Mouse (Mus musculus): Measurements from ENCODE around the gene Chrna4. TPM values are rescaled to one million over a fixed set of nuclear protein-coding genes. Genes with fewer than 3 reads are reported as not detected.

Chrna4 gene
- total and polyA plus RNA-seq, 2 experiments from 2014 or later: 17.8 to 24.2 TPM

- H3K4me2 ChIP-seq (ENCODE audit: low read depth): no peak overlapping the region
- no peak overlapping the region for H3K9ac ChIP-seq
- no peak for TF ChIP-seq CTCF (IDR thresholded peaks at IDR 0.05; ENCODE audit: low read depth)
- H3K4me1 ChIP-seq (ENCODE audit: insufficient read depth): peaks cover 9% of the 10 kb centered on the region
- 7% methylated on average over 7 of the region's 7 CpGs for whole genome bisulfite sequencing
- ATAC-seq: no peak
- H3K4me3 ChIP-seq (ENCODE audit: low read depth, low read length): no peak overlapping the region
- H3K36me3 ChIP-seq (ENCODE audit: insufficient read depth): no peaks in the 10 kb centered on the region
- H3K9me3 ChIP-seq (ENCODE audit: low read length): no peaks in the 10 kb centered on the region
- no peak for DNase-seq
- no peaks in the 10 kb centered on the region; the same call in 1 of the 2 replicates for H3K27me3 ChIP-seq (ENCODE audit: insufficient read depth, low read length)
- H3K27ac ChIP-seq (ENCODE audit: low read depth, low read length): no peak overlapping the region
Observed at GRCm38 (mm10) chr2:181041941-181042340, 1.4 kb downstream of the Chrna4 start.

GRCm38 (mm10) chr2:181039356-181039680 lies 4.0 kb downstream of the Chrna4 start:
- Histone ChIP-seq H3K9ac (peak overlapping the region; percentile 65), H3K27me3 (ENCODE audit: insufficient read depth, low read length) (no peaks in the 10 kb centered on the region; the same call in 1 of the 2 replicates), H3K4me3 (ENCODE audit: low read depth, low read length) (peak overlapping the region; percentile 62), H3K36me3 (ENCODE audit: insufficient read depth) (no peaks in the 10 kb centered on the region), H3K4me1 (ENCODE audit: insufficient read depth) (peaks cover 9% of the 10 kb centered on the region), H3K27ac (ENCODE audit: low read depth, low read length) (no peak overlapping the region), H3K9me3 (ENCODE audit: low read length) (no peaks in the 10 kb centered on the region), H3K4me2 (ENCODE audit: low read depth) (peak overlapping the region; percentile 93)
- no peak for TF ChIP-seq CTCF (IDR thresholded peaks at IDR 0.05; ENCODE audit: low read depth)
- peak; percentile 17 for ATAC-seq
- no peak for DNase-seq
- 3% methylated on average over 16 of the region's 16 CpGs for WGBS

DNA sequence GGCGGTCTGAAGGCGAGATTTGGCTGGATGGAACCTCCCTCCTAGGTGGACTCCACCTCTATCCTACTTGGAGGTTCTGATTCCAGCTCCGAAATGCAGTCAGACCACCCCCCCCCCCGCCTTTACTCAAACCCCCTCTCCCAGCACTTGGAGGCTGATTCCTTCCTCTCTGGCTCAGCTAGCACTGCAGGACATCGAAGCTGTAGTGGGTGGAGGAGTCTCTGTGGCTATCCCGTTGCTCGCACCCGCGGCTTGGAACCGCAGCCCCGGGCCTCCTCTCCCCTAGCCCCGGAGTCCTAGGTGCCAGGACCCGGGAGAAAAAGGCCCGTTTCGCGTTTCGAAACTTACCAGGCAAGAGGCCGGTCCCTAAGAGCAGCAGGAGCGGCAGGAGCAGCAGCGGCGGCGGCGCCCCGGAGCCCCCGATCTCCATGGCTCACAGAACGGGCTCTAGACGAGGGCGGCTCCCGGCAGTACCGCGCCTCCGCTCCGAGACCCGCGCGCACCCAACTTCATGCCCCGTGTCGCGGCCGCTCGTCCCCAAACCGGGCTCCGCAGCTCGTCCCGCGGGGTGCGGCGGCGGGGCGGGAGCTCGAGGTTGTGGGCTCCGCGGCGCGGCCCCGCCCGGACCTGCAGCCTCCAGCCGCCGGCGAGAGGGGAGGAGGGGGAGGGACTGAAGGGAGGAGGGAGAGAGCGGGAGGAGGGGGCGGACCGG lies 4.5 kb downstream of the Chrna4 start:
- Histone ChIP-seq H3K27me3 (ENCODE audit: insufficient read depth, low read length) (no peaks in the 10 kb centered on the region; the same call in 1 of the 2 replicates), H3K27ac (ENCODE audit: low read depth, low read length) (no peak overlapping the region; the same call in 1 of the 2 replicates), H3K4me3 (ENCODE audit: low read depth, low read length) (peak overlapping the region; percentile 62), H3K4me1 (ENCODE audit: insufficient read depth) (peaks cover 9% of the 10 kb centered on the region), H3K9ac (peak overlapping the region; percentile 65), H3K36me3 (ENCODE audit: insufficient read depth) (no peaks in the 10 kb centered on the region), H3K9me3 (ENCODE audit: low read length) (no peaks in the 10 kb centered on the region), H3K4me2 (ENCODE audit: low read depth) (peak overlapping the region; percentile 93)
- WGBS: under 1% methylated on average over 61 of the region's 63 CpGs
- ATAC-seq: peak; percentile 65
- peak; percentile 48 for DNase-seq
- no peak for TF ChIP-seq CTCF (IDR thresholded peaks at IDR 0.05; ENCODE audit: low read depth)

- no peak for TF ChIP-seq CTCF (IDR thresholded peaks at IDR 0.05; ENCODE audit: low read depth)
- no peak overlapping the region for H3K9ac ChIP-seq
- H3K4me3 ChIP-seq (ENCODE audit: low read depth, low read length): no peak overlapping the region
- H3K4me1 ChIP-seq (ENCODE audit: insufficient read depth): peaks cover 3% of the 10 kb centered on the region; the same call in 1 of the 2 replicates
- H3K27me3 ChIP-seq (ENCODE audit: insufficient read depth, low read length): no peaks in the 10 kb centered on the region; the same call in 1 of the 2 replicates
- no peaks in the 10 kb centered on the region for H3K36me3 ChIP-seq (ENCODE audit: insufficient read depth)
- no peak overlapping the region for H3K27ac ChIP-seq (ENCODE audit: low read depth, low read length)
- no peak overlapping the region for H3K4me2 ChIP-seq (ENCODE audit: low read depth)
- 91% methylated on average over 6 of the region's 6 CpGs for WGBS
- DNase-seq: no peak
- no peak for ATAC-seq
- H3K9me3 ChIP-seq (ENCODE audit: low read length): no peaks in the 10 kb centered on the region
Observed at GRCm38 (mm10) chr2:181036561-181036960, 6.8 kb downstream of the Chrna4 start.

DNA sequence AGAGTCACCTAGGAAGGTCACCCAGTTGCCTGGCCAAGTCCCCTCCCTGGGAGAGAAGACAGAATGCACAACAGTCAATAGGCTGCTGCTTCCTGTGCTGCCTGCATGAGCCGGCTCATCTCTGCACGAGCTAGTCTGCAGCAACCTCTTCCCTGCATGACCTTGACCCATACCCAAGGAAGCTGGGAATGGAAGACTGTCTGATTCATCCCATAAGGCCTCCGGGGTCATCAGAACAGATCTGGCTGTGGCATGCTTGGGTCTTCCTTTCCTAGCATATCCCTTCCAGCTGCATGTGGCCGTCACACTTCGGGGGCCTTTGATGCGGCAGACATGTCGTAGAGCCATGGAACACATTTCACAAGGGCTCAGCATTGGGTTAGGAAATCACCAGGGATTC lies 8.2 kb downstream of the Chrna4 start:
- Histone ChIP-seq H3K4me3 (ENCODE audit: low read depth, low read length) (no peak overlapping the region), H3K27ac (ENCODE audit: low read depth, low read length) (no peak overlapping the region), H3K36me3 (ENCODE audit: insufficient read depth) (no peaks in the 10 kb centered on the region), H3K9ac (no peak overlapping the region), H3K27me3 (ENCODE audit: insufficient read depth, low read length) (no peaks in the 10 kb centered on the region; the same call in 1 of the 2 replicates), H3K4me2 (ENCODE audit: low read depth) (no peak overlapping the region), H3K4me1 (ENCODE audit: insufficient read depth) (peaks cover 3% of the 10 kb centered on the region; the same call in 1 of the 2 replicates), H3K9me3 (ENCODE audit: low read length) (no peaks in the 10 kb centered on the region)
- DNase-seq: no peak
- 87% methylated on average over 7 of the region's 7 CpGs for WGBS
- TF ChIP-seq CTCF (IDR thresholded peaks at IDR 0.05; ENCODE audit: low read depth): no peak
- ATAC-seq: no peak

DNA sequence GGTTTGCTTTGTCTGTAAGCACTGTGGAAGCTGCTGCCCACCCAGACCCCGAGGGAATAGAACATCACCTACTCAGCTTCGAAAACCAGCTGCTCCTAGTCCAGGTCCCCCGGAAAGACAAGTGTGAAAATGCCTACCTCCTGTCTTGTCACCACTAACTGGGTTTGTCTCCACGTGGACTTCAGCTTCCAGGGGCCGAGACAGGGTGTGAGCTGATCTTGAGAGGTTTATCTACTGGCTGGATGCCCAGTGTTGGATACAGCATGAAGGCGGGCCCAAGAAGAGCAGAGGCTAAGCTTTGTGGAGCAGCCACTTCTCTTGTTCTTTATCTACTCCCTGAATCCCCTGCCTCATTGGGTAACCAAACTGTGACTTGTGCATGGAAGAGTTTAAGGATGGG lies 10.0 kb downstream of the Chrna4 start:
- Histone ChIP-seq H3K4me3 (ENCODE audit: low read depth, low read length) (no peak overlapping the region), H3K4me1 (ENCODE audit: insufficient read depth) (no peaks in the 10 kb centered on the region), H3K4me2 (ENCODE audit: low read depth) (no peak overlapping the region), H3K36me3 (ENCODE audit: insufficient read depth) (no peaks in the 10 kb centered on the region), H3K27me3 (ENCODE audit: insufficient read depth, low read length) (no peaks in the 10 kb centered on the region), H3K27ac (ENCODE audit: low read depth, low read length) (no peak overlapping the region), H3K9ac (no peak overlapping the region), H3K9me3 (ENCODE audit: low read length) (no peaks in the 10 kb centered on the region)
- no peak for TF ChIP-seq CTCF (IDR thresholded peaks at IDR 0.05; ENCODE audit: low read depth)
- ATAC-seq (no peak), DNase-seq (no peak)
- WGBS: 67% methylated on average over 6 of the region's 6 CpGs

DNA sequence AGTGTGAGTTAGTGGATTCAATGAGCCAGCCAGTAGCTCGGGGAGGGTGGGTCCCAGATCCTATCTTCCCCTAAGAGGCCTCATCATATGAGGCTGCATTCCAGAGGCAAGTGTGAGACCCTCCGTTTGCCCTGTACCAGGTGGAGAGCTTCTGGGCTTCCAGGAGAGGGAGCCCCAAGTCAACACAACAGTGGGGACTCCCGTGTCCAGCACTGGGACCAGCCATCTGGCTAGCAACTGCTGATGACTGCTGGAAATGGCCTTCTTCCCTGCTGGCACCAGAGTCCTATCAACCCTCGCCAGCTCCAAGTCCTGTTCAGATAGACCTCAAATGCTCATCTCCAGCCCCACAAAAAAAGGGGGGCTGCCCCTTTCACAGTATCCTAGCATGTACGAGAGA lies 10.9 kb downstream of the Chrna4 start:
- TF ChIP-seq CTCF (IDR thresholded peaks at IDR 0.05; ENCODE audit: low read depth): peak; percentile 52
- H3K4me3 ChIP-seq (ENCODE audit: low read depth, low read length): no peak overlapping the region
- no peak overlapping the region for H3K27ac ChIP-seq (ENCODE audit: low read depth, low read length)
- no peak overlapping the region for H3K4me2 ChIP-seq (ENCODE audit: low read depth)
- no peaks in the 10 kb centered on the region for H3K9me3 ChIP-seq (ENCODE audit: low read length)
- DNase-seq: no peak
- no peaks in the 10 kb centered on the region for H3K36me3 ChIP-seq (ENCODE audit: insufficient read depth)
- H3K27me3 ChIP-seq (ENCODE audit: insufficient read depth, low read length): no peaks in the 10 kb centered on the region
- WGBS: 52% methylated on average over 5 of the region's 5 CpGs
- H3K9ac ChIP-seq: no peak overlapping the region
- H3K4me1 ChIP-seq (ENCODE audit: insufficient read depth): no peaks in the 10 kb centered on the region
- ATAC-seq: peak; percentile 58; the same call in 1 of the 2 replicates

Data from forebrain, postnatal 0 days (tissue).